Mouse (Mus musculus) testis, adult 2 months (tissue): ENCODE results near the gene Crim1.

Source experiments
- CTCF ChIP-seq: fragments of 200-500 bp; IDR thresholded peaks from 2 replicates; pipeline ENCODE4 v1.5.1; 2012; ENCODE audit warnings: low read depth, mild to moderate bottlenecking, inconsistent platforms, low read length, moderate library complexity; ENCODE audit not compliant: control insufficient read depth, insufficient read depth, insufficient replicate concordance
- POLR2A ChIP-seq: fragments of 200-500 bp; IDR thresholded peaks from 2 replicates; pipeline ENCODE4 v1.6.1; 2012; ENCODE audit warnings: low read depth, mild to moderate bottlenecking, inconsistent platforms, low read length, moderate library complexity; ENCODE audit not compliant: control insufficient read depth

DNA sequence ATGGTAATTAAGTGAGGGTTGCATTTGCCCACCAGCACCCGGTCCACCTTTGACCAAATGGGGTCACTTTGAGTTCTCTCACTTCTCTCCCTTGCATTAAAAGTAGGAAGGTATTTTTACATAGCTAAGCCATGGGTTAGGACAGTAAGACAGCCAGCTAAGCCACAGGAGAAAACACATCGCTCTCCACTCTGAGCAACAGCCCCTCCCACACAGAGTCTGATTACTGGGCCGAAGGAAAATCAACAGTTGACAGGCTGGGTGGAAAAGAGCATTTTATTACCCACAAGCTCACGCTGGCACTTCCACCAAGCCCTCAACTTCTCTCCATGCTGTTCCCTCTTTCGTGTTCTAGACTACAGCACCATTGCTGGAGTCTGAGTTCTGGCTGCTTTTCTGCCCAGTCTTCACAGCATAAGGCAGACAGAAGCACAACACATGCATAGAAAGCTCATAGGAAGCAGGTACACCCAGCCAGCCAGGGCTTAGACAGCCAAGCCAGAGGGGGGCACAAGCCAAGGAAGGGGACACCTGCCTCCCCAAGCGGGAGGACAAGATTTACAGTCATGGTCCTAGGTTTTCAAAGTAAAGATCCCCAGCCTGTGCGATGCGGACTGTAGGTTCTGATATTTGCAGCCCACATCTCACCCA, 179.2 kb downstream of the Crim1 start:
- TF ChIP-seq CTCF, result no peak
- no peak for TF ChIP-seq POLR2A
